Mouse (Mus musculus) left cerebral cortex, postnatal 14 days (tissue): ENCODE measurements around the gene Auts2. TPM values are rescaled to one million over a fixed set of nuclear protein-coding genes. Genes with fewer than 3 reads are reported as not detected.

Experiments
- DNase-seq, 2 experiments: peaks; one replicate each; pipeline ENCODE4 v3.0.0; 2021 to 2022; ENCODE audit warnings: low spot score in 2 of 2, mixed read lengths in 1 of 2
- intact Hi-C: fragments of 180-260 bp; cut with DNase I; formaldehyde crosslinking; loops from one replicate; pipeline ENCODE4 v1.15.1; 2025
- total RNA-seq, 2 experiments: library from RNA; stranded (reverse); gene quantifications; 2 replicates each; pipeline ENCODE4 v1.2.3; 2021

Auts2 gene
- total RNA-seq, 2 experiments from 2014 or later = 88.7 to 96.9 TPM

- intact Hi-C loops = loop anchor here (10.0 kb wide), 1 partner anchor 541 kb away; no protein-coding TSS in a partner anchor
- no peak for DNase-seq
These were observed 467.2 kb downstream of the Auts2 start for GRCm38 (mm10) chr5:132075942-132076341.

GRCm38 (mm10) chr5:132074724-132075374 is 468.3 kb downstream of the Auts2 start:
- intact Hi-C loops = loop anchor here (10.0 kb wide), 1 partner anchor 540 kb away; no protein-coding TSS in a partner anchor
- peak; percentile 62 to 78 for DNase-seq

GRCm38 (mm10) chr5:132074360-132074723 is 468.8 kb downstream of the Auts2 start:
- DNase-seq = no peak
- intact Hi-C loops = loop anchor here (10.0 kb wide), 1 partner anchor 540 kb away; no protein-coding TSS in a partner anchor

- DNase-seq = no peak
- intact Hi-C loops = loop anchor here (10.0 kb wide), 1 partner anchor 539 kb away; no protein-coding TSS in a partner anchor
These were observed 469.3 kb downstream of the Auts2 start for GRCm38 (mm10) chr5:132073677-132074359.

GRCm38 (mm10) chr5:132072356-132072755 is 470.8 kb downstream of the Auts2 start:
- intact Hi-C loops = loop anchor here (10.0 kb wide), 1 partner anchor 538 kb away; no protein-coding TSS in a partner anchor
- DNase-seq = no peak

GRCm38 (mm10) chr5:132067750-132068739 is 475.1 kb downstream of the Auts2 start:
- DNase-seq = no peak
- intact Hi-C loops = no loop called here

GRCm38 (mm10) chr5:132060116-132060515 is 483.0 kb downstream of the Auts2 start:
- intact Hi-C loops = no loop called here
- no peak for DNase-seq

GRCm38 (mm10) chr5:132052637-132053036 is 490.5 kb downstream of the Auts2 start:
- DNase-seq = no peak
- intact Hi-C loops = no loop called here

- DNase-seq = no peak
- intact Hi-C loops = no loop called here
These were observed 503.6 kb downstream of the Auts2 start for GRCm38 (mm10) chr5:132039584-132039983.

- intact Hi-C loops = no loop called here
- no peak for DNase-seq
These were observed 509.4 kb downstream of the Auts2 start for GRCm38 (mm10) chr5:132033491-132034350.

- no peak for DNase-seq
- intact Hi-C loops = no loop called here
These were observed 512.1 kb downstream of the Auts2 start for GRCm38 (mm10) chr5:132030941-132031531.

- intact Hi-C loops = loop anchor here (5.0 kb wide), 1 partner anchor 212 kb away; no protein-coding TSS in a partner anchor
- DNase-seq = peak; percentile 81 to 87
These were observed 513.5 kb downstream of the Auts2 start for GRCm38 (mm10) chr5:132029638-132030037.

GRCm38 (mm10) chr5:132029038-132029437 is 514.1 kb downstream of the Auts2 start:
- DNase-seq = no peak
- intact Hi-C loops = loop anchor here (5.0 kb wide), 1 partner anchor 212 kb away; no protein-coding TSS in a partner anchor

GRCm38 (mm10) chr5:132027859-132028498 is 515.2 kb downstream of the Auts2 start:
- intact Hi-C loops = loop anchor here (5.0 kb wide), 1 partner anchor 211 kb away; no protein-coding TSS in a partner anchor
- no peak for DNase-seq

GRCm38 (mm10) chr5:132013296-132013695 is 529.8 kb downstream of the Auts2 start:
- no peak for DNase-seq
- intact Hi-C loops = no loop called here

GRCm38 (mm10) chr5:132011795-132012194 is 531.3 kb downstream of the Auts2 start:
- no peak for DNase-seq
- intact Hi-C loops = no loop called here

- DNase-seq = no peak
- intact Hi-C loops = no loop called here
These were observed 534.4 kb downstream of the Auts2 start for GRCm38 (mm10) chr5:132008703-132009222.
